Mouse (Mus musculus) forebrain, embryonic 14.5 days (tissue): Measurements from ENCODE around the gene Fstl3. TPM values are rescaled to one million over a fixed set of nuclear protein-coding genes. Genes with fewer than 3 reads are reported as not detected.
"Not testable (repeated sequence)": the region's sequence is repeated elsewhere in the genome, so short reads cannot be mapped to it uniquely, and the experiment has no call there.

ENCODE experiments used
- ATAC-seq: fragments of 200-750 bp; cut with Nextera tagmentation; 2 replicates; pipeline ENCODE4 v1.8.0; 2017; ENCODE audit warnings: mild to moderate bottlenecking, moderate library complexity
- DNase-seq: peaks from one replicate; pipeline ENCODE4 v3.0.0-alpha.2; 2015; ENCODE audit warnings: low spot score
- H3K27ac ChIP-seq: fragments of 300-500 bp; sonication (generic); 2 replicates; pipeline ENCODE4 v1.5.1; 2014; ENCODE audit warnings: low read depth, mild to moderate bottlenecking, control low read depth, low read length, moderate library complexity
- H3K27me3 ChIP-seq: fragments of 300-500 bp; sonication (generic); replicated peaks from 2 replicates; pipeline ENCODE4 v1.6.1; 2014; ENCODE audit warnings: low read length, control low read depth, mixed read lengths; ENCODE audit not compliant: control insufficient read depth, insufficient read depth
- H3K36me3 ChIP-seq: fragments of 300-500 bp; sonication (generic); 2 replicates; pipeline ENCODE4 v1.6.1; 2014; ENCODE audit warnings: low read length, control low read depth; ENCODE audit not compliant: control insufficient read depth, insufficient read depth
- H3K4me1 ChIP-seq: fragments of 300-500 bp; sonication (generic); 2 replicates; pipeline ENCODE4 v1.6.1; 2014; ENCODE audit warnings: antibody characterized with exemption, low read length, control low read depth; ENCODE audit not compliant: control insufficient read depth, insufficient read depth
- H3K4me2 ChIP-seq: fragments of 300-500 bp; sonication (generic); 2 replicates; pipeline ENCODE4 v1.6.1; 2014; ENCODE audit warnings: mild to moderate bottlenecking, control low read depth, low read length
- H3K4me3 ChIP-seq: fragments of 300-500 bp; sonication (generic); 2 replicates; pipeline ENCODE4 v1.5.1; 2014; ENCODE audit warnings: low read depth, low read length, control low read depth
- H3K9ac ChIP-seq: fragments of 300-500 bp; sonication (generic); 2 replicates; pipeline ENCODE4 v1.6.1; 2014; ENCODE audit warnings: mild to moderate bottlenecking, low read length, control low read depth, moderate library complexity
- H3K9me3 ChIP-seq: fragments of 300-500 bp; sonication (generic); replicated peaks from 2 replicates; pipeline ENCODE4 v1.6.1; 2016; ENCODE audit warnings: low read length, control low read depth, mixed read lengths; ENCODE audit not compliant: control insufficient read depth
- WGBS: fragments of 180-500 bp; shearing (Covaris S2); extraction: QIAGEN DNeasy Blood & Tissue Kit; methylation state at CpG from one replicate; pipeline ENCODE4 v1.1.7; 2014; 5-methylcytosine and 5-hydroxymethylcytosine counted together
- polyA plus RNA-seq: library from polyadenylated mRNA; unstranded; fragments of >200 nt; fragmentation: Nextera tagmentation; extraction: Ambion mirVana; gene quantifications from 2 replicates; pipeline ENCODE4 v1.2.1, GENCODE M21; 2014

The Fstl3 gene
- polyA plus RNA-seq, 1 experiment from 2014 or later = 0.58 TPM

DNA sequence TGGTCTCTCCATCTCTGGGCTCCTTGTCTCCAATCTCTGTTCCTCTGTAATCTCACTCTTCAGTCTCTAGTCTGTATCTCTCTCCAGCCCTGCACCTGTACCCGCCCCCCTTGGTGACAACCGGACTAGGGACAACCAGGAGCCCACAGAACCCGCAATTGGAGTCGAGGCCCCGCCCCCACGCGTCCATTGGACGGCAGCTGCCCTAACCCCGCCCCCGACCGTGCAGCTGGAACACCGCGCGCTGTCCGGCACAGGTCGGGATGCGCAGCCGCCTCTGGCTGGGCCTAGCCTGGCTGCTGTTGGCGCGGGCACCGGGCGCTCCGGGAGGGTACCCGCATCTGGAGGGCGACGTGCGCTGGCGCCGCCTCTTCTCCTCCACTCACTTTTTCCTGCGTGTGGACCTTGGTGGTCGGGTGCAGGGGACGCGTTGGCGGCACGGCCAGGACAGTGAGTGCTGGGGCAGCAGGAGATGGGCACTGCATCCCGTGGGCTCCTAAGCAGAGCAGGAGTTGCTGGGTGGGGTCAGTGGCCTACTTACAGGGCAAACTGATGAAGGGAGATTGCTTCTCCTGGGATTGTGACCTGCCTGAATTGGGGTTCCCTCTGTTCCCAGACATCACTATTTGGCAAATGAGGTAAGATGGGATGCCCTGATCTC, 22.1 kb upstream of the Fstl3 start, which contains the start of gene Fgf22:
TSS of gene Fgf22 (plus strand) at position 221 of the 661 bp plus-strand sequence.
- H3K36me3 ChIP-seq = peaks cover 38% of the 10 kb centered on the region
- H3K4me1 ChIP-seq = no peaks in the 10 kb centered on the region
- DNase-seq (peak; percentile 61), ATAC-seq (peak; percentile 82)
- WGBS = 1% methylated on average over 36 of the region's 36 CpGs
- no peaks in the 10 kb centered on the region for H3K27me3 ChIP-seq
- peak within 1 kb of the TSS; percentile 48; the same call in 1 of the 2 replicates for H3K9ac ChIP-seq
- H3K4me2 ChIP-seq = peak within 1 kb of the TSS; percentile 68
- no peak within 1 kb of the TSS for H3K27ac ChIP-seq
- H3K4me3 ChIP-seq = peak within 1 kb of the TSS; percentile 26
- H3K9me3 ChIP-seq = no peaks in the 10 kb centered on the region

DNA sequence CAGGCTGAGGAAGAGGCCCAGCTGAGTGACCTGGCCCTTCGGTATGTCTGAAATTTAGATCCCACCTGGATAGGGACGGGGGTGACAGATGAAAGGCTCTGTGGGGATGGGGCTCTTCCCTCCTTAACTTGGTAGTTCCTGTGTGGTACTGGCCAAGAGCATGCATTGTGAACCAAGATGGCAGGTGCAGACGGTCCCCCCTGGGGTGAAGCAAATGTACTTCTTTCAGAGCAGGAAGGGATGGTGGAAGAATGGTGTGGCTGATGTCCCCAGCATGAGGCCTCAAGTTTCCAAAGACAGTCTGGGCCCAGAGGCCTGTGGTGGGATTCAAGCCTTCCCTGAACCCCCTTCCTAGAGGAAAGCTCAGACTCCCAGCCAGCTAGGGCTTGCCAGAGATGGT, 21.2 kb upstream of the Fstl3 start:
- no peak overlapping the region for H3K4me3 ChIP-seq
- no peak overlapping the region for H3K9ac ChIP-seq
- no peak overlapping the region for H3K27ac ChIP-seq
- ATAC-seq (no peak), DNase-seq (no peak)
- H3K4me1 ChIP-seq = no peaks in the 10 kb centered on the region
- H3K27me3 ChIP-seq = no peaks in the 10 kb centered on the region
- no peak overlapping the region for H3K4me2 ChIP-seq
- peaks cover 45% of the 10 kb centered on the region for H3K36me3 ChIP-seq
- no peaks in the 10 kb centered on the region for H3K9me3 ChIP-seq
- WGBS = 82% methylated on average over 3 of the region's 3 CpGs

DNA sequence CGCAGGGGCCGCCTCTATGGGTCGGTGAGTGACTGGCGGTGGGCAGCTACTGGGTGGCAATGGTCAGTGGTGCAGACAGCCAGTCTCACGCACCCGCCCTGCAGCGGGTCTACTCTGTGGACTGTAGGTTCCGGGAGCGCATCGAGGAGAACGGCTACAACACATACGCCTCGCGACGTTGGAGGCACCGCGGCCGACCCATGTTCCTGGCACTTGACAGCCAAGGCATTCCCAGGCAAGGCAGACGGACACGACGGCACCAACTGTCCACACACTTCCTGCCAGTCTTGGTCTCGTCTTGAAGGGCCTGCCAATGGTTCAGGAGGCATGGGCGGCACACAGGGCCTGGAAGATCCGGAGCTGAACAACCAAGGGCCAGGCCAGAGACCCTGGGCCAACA, 20.4 kb upstream of the Fstl3 start:
- H3K27ac ChIP-seq = no peak overlapping the region
- H3K9me3 ChIP-seq = no peaks in the 10 kb centered on the region
- no peak overlapping the region for H3K4me3 ChIP-seq
- no peak overlapping the region for H3K4me2 ChIP-seq
- DNase-seq = no peak
- no peak for ATAC-seq
- H3K4me1 ChIP-seq = no peaks in the 10 kb centered on the region
- no peaks in the 10 kb centered on the region for H3K27me3 ChIP-seq
- peaks cover 53% of the 10 kb centered on the region for H3K36me3 ChIP-seq
- WGBS = 93% methylated on average over 24 of the region's 24 CpGs
- H3K9ac ChIP-seq = no peak overlapping the region

DNA sequence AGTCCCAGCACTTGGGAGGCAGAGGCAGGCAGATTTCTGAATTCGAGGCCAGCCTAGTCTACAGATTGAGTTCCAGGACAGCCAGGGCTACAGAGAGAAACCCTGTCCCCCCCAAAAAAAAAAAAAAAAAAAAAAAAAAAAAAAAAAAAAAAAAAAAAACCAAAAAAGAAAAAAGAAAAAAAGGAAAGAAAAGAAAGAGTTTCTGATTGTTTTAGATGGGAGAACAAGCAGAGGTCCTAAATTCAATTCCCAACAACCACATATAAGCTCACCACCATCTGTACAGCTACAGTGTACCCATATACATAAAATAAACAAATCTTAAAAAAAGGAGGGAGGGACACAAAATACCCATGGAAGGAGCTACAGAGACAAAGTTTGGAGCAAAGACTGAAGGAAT, 17.4 kb upstream of the Fstl3 start:
- peaks cover 62% of the 10 kb centered on the region for H3K36me3 ChIP-seq

DNA sequence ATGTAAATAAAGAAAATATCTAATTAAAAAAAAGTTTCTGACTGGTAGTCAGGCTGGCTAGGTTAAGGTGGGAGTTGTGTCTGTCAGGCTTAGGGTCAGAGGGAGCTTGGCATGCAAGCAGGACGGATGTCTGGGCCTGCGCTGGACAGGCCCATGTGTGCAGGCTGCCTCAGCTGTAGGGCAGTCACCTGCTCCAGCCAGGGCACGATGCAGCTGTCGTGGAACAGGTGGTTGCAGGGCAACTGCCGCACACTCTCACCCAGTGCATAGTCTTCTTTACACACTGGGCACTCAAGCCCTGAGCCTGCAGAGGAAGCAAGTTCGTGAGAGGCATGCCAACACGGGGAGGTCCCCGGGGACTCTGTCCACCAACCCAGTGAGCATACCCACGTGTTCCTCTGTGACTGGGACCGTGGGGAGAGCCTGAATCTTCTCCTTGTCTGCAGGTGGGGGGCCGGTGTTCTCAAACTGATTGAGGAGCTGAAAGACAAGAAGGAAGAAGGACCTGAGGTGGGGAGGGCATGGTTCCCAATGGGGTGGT, 16.4 kb upstream of the Fstl3 start:
- Histone ChIP-seq H3K36me3 (peaks cover 59% of the 10 kb centered on the region), H3K9ac (no peak overlapping the region), H3K27ac (no peak overlapping the region), H3K4me2 (no peak overlapping the region), H3K9me3 (no peaks in the 10 kb centered on the region), H3K4me1 (peaks cover 7% of the 10 kb centered on the region), H3K27me3 (no peaks in the 10 kb centered on the region), H3K4me3 (no peak overlapping the region)
- DNase-seq = no peak
- ATAC-seq = no peak
- WGBS = 94% methylated on average over 11 of the region's 11 CpGs

More for the DNA sequence above, 17.4 kb upstream of the Fstl3 start:
- not testable (repeated sequence) for DNase-seq, H3K4me3 ChIP-seq, ATAC-seq, H3K9me3 ChIP-seq, H3K4me2 ChIP-seq, H3K4me1 ChIP-seq, H3K9ac ChIP-seq, H3K27me3 ChIP-seq, H3K27ac ChIP-seq
- 78% methylated on average over 1 of the region's 1 CpGs for WGBS

DNA sequence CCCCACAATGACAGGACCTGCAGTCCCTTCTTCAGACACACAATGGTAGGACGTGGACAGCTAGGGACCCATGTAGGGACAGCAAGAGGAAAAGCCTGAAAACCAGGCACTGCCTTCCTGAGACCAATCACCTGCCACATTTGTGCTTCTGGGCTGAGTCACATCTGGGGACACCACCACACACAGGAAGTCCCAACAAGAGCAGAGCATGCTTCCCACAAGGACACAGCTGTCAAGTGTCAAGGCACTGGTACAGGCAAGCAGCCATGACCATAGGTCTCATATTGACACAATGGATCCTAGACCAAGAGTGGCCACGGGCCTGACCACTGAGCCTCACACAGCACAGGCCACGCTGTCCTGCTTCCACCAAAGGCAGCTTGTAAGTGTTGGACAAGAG, 14.2 kb upstream of the Fstl3 start:
- no peak overlapping the region for H3K4me3 ChIP-seq
- H3K36me3 ChIP-seq = peaks cover 40% of the 10 kb centered on the region
- no peak overlapping the region for H3K4me2 ChIP-seq
- no peak overlapping the region for H3K9ac ChIP-seq
- H3K9me3 ChIP-seq = no peaks in the 10 kb centered on the region
- DNase-seq = no peak
- no peak for ATAC-seq
- peaks cover 11% of the 10 kb centered on the region for H3K4me1 ChIP-seq
- WGBS = 87% methylated on average over 3 of the region's 3 CpGs
- no peaks in the 10 kb centered on the region for H3K27me3 ChIP-seq
- no peak overlapping the region for H3K27ac ChIP-seq

DNA sequence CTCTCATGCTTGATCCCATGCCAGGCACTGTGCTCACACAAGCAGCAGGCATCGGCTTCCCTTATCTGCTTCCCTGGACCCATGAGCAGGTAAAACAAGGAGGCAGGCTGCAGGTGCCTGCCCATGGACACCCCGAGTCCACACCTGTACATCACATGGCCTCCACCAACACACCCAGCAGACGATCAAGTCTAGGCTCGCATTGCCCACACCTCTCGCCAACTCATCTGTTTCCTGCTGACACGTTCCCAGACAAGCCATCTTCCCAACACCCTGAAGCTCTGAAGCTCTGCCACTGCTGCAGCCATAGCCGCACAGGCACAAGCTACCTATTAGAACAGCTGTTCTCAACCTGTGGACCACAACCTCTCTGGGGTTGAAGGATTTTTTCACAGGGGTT, 12.8 kb upstream of the Fstl3 start:
- Histone ChIP-seq H3K4me2 (no peak overlapping the region), H3K27me3 (no peaks in the 10 kb centered on the region), H3K36me3 (peaks cover 27% of the 10 kb centered on the region), H3K27ac (no peak overlapping the region), H3K9me3 (no peaks in the 10 kb centered on the region), H3K9ac (peak overlapping the region; percentile 14; the same call in 1 of the 2 replicates), H3K4me3 (no peak overlapping the region), H3K4me1 (peaks cover 14% of the 10 kb centered on the region)
- WGBS = 85% methylated on average over 7 of the region's 7 CpGs
- ATAC-seq (no peak), DNase-seq (no peak)

DNA sequence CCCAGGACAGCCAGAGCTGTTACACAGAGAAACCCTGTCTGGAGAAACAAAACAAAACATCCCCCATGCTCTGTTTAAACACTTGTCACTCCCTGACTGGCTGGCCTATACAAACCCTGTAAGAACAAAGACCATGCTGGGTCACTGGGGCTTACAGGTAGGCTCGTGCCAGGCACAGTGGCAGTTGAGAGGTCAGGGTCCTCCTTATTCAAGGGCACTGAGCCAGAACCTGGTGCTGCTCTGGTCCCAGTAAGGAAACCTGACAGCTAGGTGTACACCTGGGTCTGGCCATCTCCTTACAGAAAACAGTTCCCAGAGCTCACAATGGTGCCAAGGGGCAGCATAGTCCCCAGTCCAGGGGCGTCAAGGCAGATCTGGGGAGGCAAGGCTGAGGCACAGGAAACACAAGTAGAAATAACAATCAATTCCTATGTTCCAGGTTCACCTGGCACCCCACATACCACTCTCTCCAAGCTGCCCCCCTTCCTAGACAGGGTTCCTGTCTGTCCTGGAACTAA, 11.8 kb upstream of the Fstl3 start:
- ATAC-seq (no peak), DNase-seq (no peak)
- Histone ChIP-seq H3K9ac (peak overlapping the region; percentile 96), H3K4me2 (peak overlapping the region; percentile 80), H3K27me3 (no peaks in the 10 kb centered on the region), H3K36me3 (peaks cover 23% of the 10 kb centered on the region), H3K4me3 (peak overlapping the region; percentile 94), H3K9me3 (no peaks in the 10 kb centered on the region), H3K4me1 (peaks cover 14% of the 10 kb centered on the region), H3K27ac (no peak overlapping the region)
- 71% methylated on average over 2 of the region's 2 CpGs for WGBS

DNA sequence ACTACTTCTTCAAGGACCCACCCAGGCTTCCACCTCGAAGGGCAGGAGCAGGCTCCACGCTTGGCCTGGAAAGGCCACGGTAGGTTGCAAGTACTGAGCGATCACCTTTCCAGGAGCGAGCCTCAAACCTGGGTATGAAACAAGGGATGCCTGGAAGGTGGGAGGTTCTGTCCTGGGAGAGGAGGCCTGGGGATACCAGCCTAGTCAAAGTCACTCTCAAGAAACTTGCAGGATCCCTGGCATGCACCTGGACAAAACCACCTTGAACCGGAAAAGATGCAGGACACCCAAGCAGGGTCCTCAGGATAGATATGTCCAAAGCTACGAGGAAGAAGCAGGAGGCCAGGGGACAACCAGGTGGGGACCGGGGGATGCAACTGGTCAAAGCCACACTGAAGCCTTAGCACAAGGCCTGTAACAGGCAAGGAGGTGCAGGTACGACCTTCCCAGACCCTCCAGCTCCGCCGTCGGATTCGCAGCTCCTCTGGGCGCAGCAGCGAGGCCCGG, 11.0 kb upstream of the Fstl3 start:
- Histone ChIP-seq H3K27me3 (no peaks in the 10 kb centered on the region), H3K36me3 (peaks cover 15% of the 10 kb centered on the region), H3K9ac (peak overlapping the region; percentile 96), H3K27ac (peak overlapping the region; percentile 90; the same call in 1 of the 2 replicates), H3K4me1 (peaks cover 14% of the 10 kb centered on the region), H3K4me3 (peak overlapping the region; percentile 94), H3K4me2 (peak overlapping the region; percentile 80), H3K9me3 (no peaks in the 10 kb centered on the region)
- ATAC-seq = no peak
- no peak for DNase-seq
- 14% methylated on average over 9 of the region's 16 CpGs for WGBS
